Mouse (Mus musculus): ENCODE data around the gene Cdhr3. TPM values are rescaled to one million over a fixed set of nuclear protein-coding genes. Genes with fewer than 3 reads are reported as not detected.

The Cdhr3 gene
- total and polyA plus RNA-seq, 2 experiments from 2014 or later: 1.2 TPM; not detected in 1

DNA sequence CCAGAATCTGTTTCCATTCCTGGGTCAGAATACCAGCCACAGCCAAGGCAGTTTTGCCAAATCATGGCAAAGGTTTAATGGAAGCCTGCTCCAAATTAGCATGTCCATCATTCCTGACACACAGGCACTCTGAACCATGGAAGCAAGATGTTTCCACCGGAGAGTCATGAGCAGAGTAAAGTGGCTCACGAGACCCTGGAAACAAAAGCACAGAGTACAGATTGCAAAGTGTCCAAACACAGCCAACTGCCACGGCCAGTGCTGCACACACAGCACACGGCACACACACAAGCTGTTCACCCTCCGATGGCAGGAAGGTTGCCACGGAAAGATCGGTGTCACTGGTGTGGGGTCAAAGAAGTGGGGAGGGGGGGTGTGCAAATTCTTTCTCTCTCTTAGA lies 36.0 kb upstream of the Cdhr3 start:
- TF ChIP-seq EP300 (IDR thresholded peaks at IDR 0.05; ENCODE audit: low read depth) (no peak), CTCF (IDR thresholded peaks at IDR 0.05; ENCODE audit: low read depth) (no peak)
- WGBS: 59% methylated on average over 7 of the region's 7 CpGs
- no peak overlapping the region for H3K4me2 ChIP-seq (ENCODE audit: low read depth, low read length)
- no peaks in the 10 kb centered on the region for H3K27me3 ChIP-seq (ENCODE audit: control insufficient read depth, insufficient read depth, low read length)
- no peak overlapping the region for H3K4me3 ChIP-seq (ENCODE audit: low read depth, low read length)
- no peak overlapping the region for H3K9ac ChIP-seq (replicated peaks; ENCODE audit: low read depth, low read length)
- peaks cover 8% of the 10 kb centered on the region; the same call in 1 of the 2 replicates for H3K4me1 ChIP-seq (ENCODE audit: control insufficient read depth, insufficient read depth)
- no peak overlapping the region for H3K27ac ChIP-seq (ENCODE audit: low read depth)
- H3K36me3 ChIP-seq (replicated peaks; ENCODE audit: control insufficient read depth, insufficient read depth, low read length): no peaks in the 10 kb centered on the region
- no peaks in the 10 kb centered on the region for H3K9me3 ChIP-seq (replicated peaks; ENCODE audit: control insufficient read depth, low read length)
- DNase-seq (ENCODE audit: low spot score): no peak
- no peak for ATAC-seq (ENCODE audit: insufficient read depth, low read depth)

DNA sequence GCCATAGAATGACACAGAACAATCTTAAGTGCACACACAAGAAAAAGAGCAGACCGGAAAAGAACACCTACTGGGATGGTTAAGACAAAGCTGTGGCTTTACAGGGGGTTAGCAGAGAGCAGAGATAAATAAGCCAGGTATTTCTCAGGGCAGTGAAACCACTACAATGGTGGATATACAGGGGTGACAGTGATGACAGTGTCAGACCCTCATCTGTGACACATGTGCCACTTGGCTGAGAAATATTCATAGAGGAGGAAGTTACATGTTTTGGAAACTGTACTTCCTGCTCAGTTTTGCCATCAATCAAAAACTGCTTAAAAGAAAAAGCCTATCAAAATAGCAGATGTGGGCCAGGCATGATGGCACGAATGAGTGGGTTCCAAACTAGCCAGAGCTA lies 35.4 kb upstream of the Cdhr3 start:
- no peak for TF ChIP-seq CTCF (IDR thresholded peaks at IDR 0.05; ENCODE audit: low read depth)
- TF ChIP-seq EP300 (IDR thresholded peaks at IDR 0.05; ENCODE audit: low read depth): no peak
- Histone ChIP-seq H3K36me3 (replicated peaks; ENCODE audit: control insufficient read depth, insufficient read depth, low read length) (no peaks in the 10 kb centered on the region), H3K27ac (ENCODE audit: low read depth) (no peak overlapping the region), H3K27me3 (ENCODE audit: control insufficient read depth, insufficient read depth, low read length) (no peaks in the 10 kb centered on the region), H3K9ac (replicated peaks; ENCODE audit: low read depth, low read length) (no peak overlapping the region), H3K4me3 (ENCODE audit: low read depth, low read length) (no peak overlapping the region), H3K9me3 (replicated peaks; ENCODE audit: control insufficient read depth, low read length) (no peaks in the 10 kb centered on the region), H3K4me2 (ENCODE audit: low read depth, low read length) (no peak overlapping the region), H3K4me1 (ENCODE audit: control insufficient read depth, insufficient read depth) (peaks cover 8% of the 10 kb centered on the region; the same call in 1 of the 2 replicates)
- 93% methylated on average over 2 of the region's 2 CpGs for WGBS
- no peak for DNase-seq (ENCODE audit: low spot score)
- no peak for ATAC-seq (ENCODE audit: insufficient read depth, low read depth)

DNA sequence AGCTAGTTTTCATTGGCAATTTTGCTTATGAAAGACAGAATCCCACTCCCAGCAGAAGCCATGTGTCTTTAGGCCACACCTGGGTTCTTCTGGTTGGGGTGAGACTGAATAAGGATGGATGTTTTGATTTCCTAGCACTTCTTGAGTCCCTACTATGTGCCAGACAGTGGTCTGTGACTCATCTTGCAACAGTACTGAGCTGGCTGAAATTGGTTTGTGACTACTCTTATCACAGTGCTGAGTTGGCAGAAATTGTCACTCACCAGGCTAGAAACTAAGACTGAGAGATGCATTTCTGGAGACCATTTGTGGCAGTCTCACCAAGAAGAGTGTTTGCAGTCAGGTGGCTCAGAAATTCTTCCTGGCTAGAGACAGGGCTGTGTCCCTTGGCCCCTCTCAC lies 33.6 kb upstream of the Cdhr3 start:
- TF ChIP-seq EP300 (IDR thresholded peaks at IDR 0.05; ENCODE audit: low read depth) (no peak), CTCF (IDR thresholded peaks at IDR 0.05; ENCODE audit: low read depth) (no peak)
- Histone ChIP-seq H3K4me1 (ENCODE audit: control insufficient read depth, insufficient read depth) (peaks cover 8% of the 10 kb centered on the region; the same call in 1 of the 2 replicates), H3K4me2 (ENCODE audit: low read depth, low read length) (no peak overlapping the region), H3K9me3 (replicated peaks; ENCODE audit: control insufficient read depth, low read length) (no peaks in the 10 kb centered on the region), H3K36me3 (replicated peaks; ENCODE audit: control insufficient read depth, insufficient read depth, low read length) (no peaks in the 10 kb centered on the region), H3K9ac (replicated peaks; ENCODE audit: low read depth, low read length) (no peak overlapping the region), H3K27ac (ENCODE audit: low read depth) (no peak overlapping the region), H3K27me3 (ENCODE audit: control insufficient read depth, insufficient read depth, low read length) (no peaks in the 10 kb centered on the region), H3K4me3 (ENCODE audit: low read depth, low read length) (no peak overlapping the region)
- ATAC-seq (ENCODE audit: insufficient read depth, low read depth) (no peak), DNase-seq (ENCODE audit: low spot score) (no peak)

GRCm38 (mm10) chr12:33125594-33126227 lies 33.0 kb upstream of the Cdhr3 start:
- ATAC-seq (ENCODE audit: insufficient read depth, low read depth): no peak
- TF ChIP-seq CTCF (IDR thresholded peaks at IDR 0.05; ENCODE audit: low read depth) (no peak), EP300 (IDR thresholded peaks at IDR 0.05; ENCODE audit: low read depth) (no peak)
- Histone ChIP-seq H3K4me1 (ENCODE audit: control insufficient read depth, insufficient read depth) (peaks cover 8% of the 10 kb centered on the region; the same call in 1 of the 2 replicates), H3K27me3 (ENCODE audit: control insufficient read depth, insufficient read depth, low read length) (no peaks in the 10 kb centered on the region), H3K36me3 (replicated peaks; ENCODE audit: control insufficient read depth, insufficient read depth, low read length) (no peaks in the 10 kb centered on the region), H3K27ac (ENCODE audit: low read depth) (no peak overlapping the region), H3K4me3 (ENCODE audit: low read depth, low read length) (no peak overlapping the region), H3K9me3 (replicated peaks; ENCODE audit: control insufficient read depth, low read length) (no peaks in the 10 kb centered on the region), H3K4me2 (ENCODE audit: low read depth, low read length) (no peak overlapping the region), H3K9ac (replicated peaks; ENCODE audit: low read depth, low read length) (no peak overlapping the region)
- 49% methylated on average over 9 of the region's 9 CpGs for WGBS
- no peak for DNase-seq (ENCODE audit: low spot score)

DNA sequence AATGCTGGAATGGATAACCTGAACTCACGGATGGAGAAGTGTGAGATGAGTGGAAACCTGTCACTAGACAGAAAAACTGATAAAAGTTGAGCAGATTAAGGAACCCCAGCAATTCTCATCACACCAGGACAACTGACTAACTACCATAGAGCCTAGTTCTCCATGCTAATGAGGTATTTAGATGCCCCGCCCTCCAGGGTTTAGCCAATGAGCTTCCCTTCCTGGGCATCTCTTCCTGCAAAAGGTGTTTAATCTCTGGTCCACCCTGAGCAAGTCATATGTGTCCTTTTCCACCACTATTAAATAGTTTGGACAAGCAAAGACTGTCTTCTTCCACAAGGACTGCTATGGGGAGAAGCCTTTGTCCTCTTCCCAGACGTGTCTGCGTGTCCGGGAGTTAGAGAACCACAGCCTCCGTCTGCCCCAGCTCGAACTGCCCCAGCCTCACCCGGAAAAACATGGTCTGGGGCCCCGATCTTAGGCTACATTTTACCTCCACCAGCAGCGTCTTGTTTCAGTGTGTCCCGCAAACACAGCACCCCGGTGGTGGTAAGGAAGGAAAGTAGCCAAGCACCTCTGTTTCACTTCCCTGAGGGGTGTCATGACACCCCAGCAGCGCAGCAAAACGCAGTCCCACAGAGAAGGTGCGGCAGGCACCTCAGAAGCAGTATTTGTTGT lies 26.1 kb upstream of the Cdhr3 start:
- no peaks in the 10 kb centered on the region for H3K36me3 ChIP-seq (replicated peaks; ENCODE audit: control insufficient read depth, insufficient read depth, low read length)
- peak overlapping the region; percentile 34; the same call in 1 of the 2 replicates for H3K4me2 ChIP-seq (ENCODE audit: low read depth, low read length)
- H3K4me1 ChIP-seq (ENCODE audit: control insufficient read depth, insufficient read depth): no peaks in the 10 kb centered on the region
- ATAC-seq (ENCODE audit: insufficient read depth, low read depth): no peak
- WGBS: 39% methylated on average over 15 of the region's 15 CpGs
- no peak overlapping the region for H3K27ac ChIP-seq (ENCODE audit: low read depth)
- no peak overlapping the region for H3K9ac ChIP-seq (replicated peaks; ENCODE audit: low read depth, low read length)
- H3K9me3 ChIP-seq (replicated peaks; ENCODE audit: control insufficient read depth, low read length): no peaks in the 10 kb centered on the region
- H3K4me3 ChIP-seq (ENCODE audit: low read depth, low read length): no peak overlapping the region
- no peak for TF ChIP-seq EP300 (IDR thresholded peaks at IDR 0.05; ENCODE audit: low read depth)
- no peaks in the 10 kb centered on the region for H3K27me3 ChIP-seq (ENCODE audit: control insufficient read depth, insufficient read depth, low read length)
- no peak for DNase-seq (ENCODE audit: low spot score)
